Mouse (Mus musculus) heart, embryonic 14.5 days (tissue): ENCODE results near the gene Trim27. TPM values are rescaled to one million over a fixed set of nuclear protein-coding genes. Genes with fewer than 3 reads are reported as not detected.
A peak's percentile ranks its signal among the peaks of the same experiment; 100 is the strongest.

ENCODE experiments used
- ATAC-seq: fragments of 200-750 bp; cut with Nextera tagmentation; 2 replicates; pipeline ENCODE4 v1.8.0; 2017; ENCODE audit warnings: low read depth, moderate TSS enrichment; ENCODE audit not compliant: insufficient number of reproducible peaks, insufficient read depth, low FRiP score
- H3K27ac ChIP-seq, 2 experiments: fragments of 200-500 bp in 1 of 2; fragments of 300-500 bp in 1 of 2; sonication (generic) in 1 of 2; replicated peaks in 1 of 2; 2 replicates each; pipeline ENCODE4 v1.5.1; 2012 to 2014; ENCODE audit warnings: low read depth in 2 of 2, low read length in 2 of 2, control low read depth in 1 of 2, mild to moderate bottlenecking in 1 of 2, mixed read lengths in 1 of 2; ENCODE audit not compliant: control insufficient read depth in 1 of 2, insufficient read depth in 1 of 2
- H3K27me3 ChIP-seq: fragments of 300-500 bp; sonication (generic); 2 replicates; pipeline ENCODE4 v1.6.1; 2014; ENCODE audit warnings: mild to moderate bottlenecking, low read length, control low read depth; ENCODE audit not compliant: control insufficient read depth, insufficient read depth
- H3K36me3 ChIP-seq: fragments of 300-500 bp; sonication (generic); 2 replicates; pipeline ENCODE4 v1.6.1; 2014; ENCODE audit warnings: mild to moderate bottlenecking, control low read depth, low read length, mixed read lengths; ENCODE audit not compliant: control insufficient read depth, insufficient read depth
- H3K4me1 ChIP-seq, 2 experiments: fragments of 200-500 bp in 1 of 2; fragments of 300-500 bp in 1 of 2; sonication (generic) in 1 of 2; 2 replicates each; pipeline ENCODE4 v1.6.1; 2012 to 2014; ENCODE audit warnings: low read length in 2 of 2, control low read depth in 1 of 2, mixed read lengths in 1 of 2; ENCODE audit not compliant: control insufficient read depth in 2 of 2, insufficient read depth in 2 of 2
- H3K4me2 ChIP-seq: fragments of 300-500 bp; sonication (generic); 2 replicates; pipeline ENCODE4 v1.6.1; 2014; ENCODE audit warnings: mild to moderate bottlenecking, low read length
- H3K4me3 ChIP-seq, 2 experiments: fragments of 200-500 bp in 1 of 2; fragments of 300-500 bp in 1 of 2; sonication (generic) in 1 of 2; 2 replicates each; pipeline ENCODE4 v1.5.1; 2012 to 2014; ENCODE audit warnings: low read length in 2 of 2, mild to moderate bottlenecking in 2 of 2, control low read depth in 1 of 2, low read depth in 1 of 2, moderate library complexity in 1 of 2; ENCODE audit not compliant: control insufficient read depth in 1 of 2, insufficient read depth in 1 of 2
- H3K9ac ChIP-seq: fragments of 300-500 bp; sonication (generic); 2 replicates; pipeline ENCODE4 v1.6.1; 2014; ENCODE audit warnings: mild to moderate bottlenecking, low read length
- H3K9me3 ChIP-seq: fragments of 300-500 bp; sonication (generic); 2 replicates; pipeline ENCODE4 v1.6.1; 2016; ENCODE audit warnings: low read length, control low read depth; ENCODE audit not compliant: control insufficient read depth
- WGBS: fragments of 180-500 bp; shearing (Covaris S2); extraction: QIAGEN DNeasy Blood & Tissue Kit; methylation state at CpG from one replicate; pipeline ENCODE4 v1.1.7; 2014; 5-methylcytosine and 5-hydroxymethylcytosine counted together
- polyA plus RNA-seq: library from polyadenylated mRNA; unstranded; fragments of >200 nt; fragmentation: Nextera tagmentation; extraction: Ambion mirVana; gene quantifications from 2 replicates; pipeline ENCODE4 v1.2.1, GENCODE M21; 2014

Gene Trim27
- polyA plus RNA-seq, 1 experiment from 2014 or later = 80.1 TPM

DNA sequence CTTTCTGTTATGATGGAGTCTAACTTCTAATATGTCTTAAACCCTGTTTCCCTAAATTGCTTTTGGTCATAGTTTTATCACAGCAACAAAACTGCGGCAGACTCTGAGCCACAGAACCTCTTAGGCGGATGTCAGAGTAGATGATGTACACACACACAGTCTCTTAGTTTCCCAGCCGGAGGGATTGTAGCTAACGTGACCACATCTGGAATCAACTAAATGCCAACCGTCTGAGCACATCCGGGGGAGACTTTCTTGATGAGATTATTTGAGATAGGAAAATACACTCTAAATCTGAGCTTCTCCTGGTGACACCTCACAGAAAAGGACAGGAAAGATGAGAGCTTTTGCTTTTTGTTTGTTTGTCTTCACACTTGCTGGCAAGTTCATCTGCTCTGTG, 57.9 kb downstream of the Trim27 start:
- ATAC-seq = no peak
- H3K36me3 ChIP-seq = no peaks in the 10 kb centered on the region
- H3K4me3 ChIP-seq = no peak overlapping the region
- no peaks in the 10 kb centered on the region for H3K4me1 ChIP-seq
- 62% methylated on average over 6 of the region's 6 CpGs for WGBS
- H3K9ac ChIP-seq = no peak overlapping the region
- H3K9me3 ChIP-seq = no peaks in the 10 kb centered on the region
- H3K27me3 ChIP-seq = no peaks in the 10 kb centered on the region
- no peak overlapping the region for H3K27ac ChIP-seq
- no peak overlapping the region for H3K4me2 ChIP-seq

DNA sequence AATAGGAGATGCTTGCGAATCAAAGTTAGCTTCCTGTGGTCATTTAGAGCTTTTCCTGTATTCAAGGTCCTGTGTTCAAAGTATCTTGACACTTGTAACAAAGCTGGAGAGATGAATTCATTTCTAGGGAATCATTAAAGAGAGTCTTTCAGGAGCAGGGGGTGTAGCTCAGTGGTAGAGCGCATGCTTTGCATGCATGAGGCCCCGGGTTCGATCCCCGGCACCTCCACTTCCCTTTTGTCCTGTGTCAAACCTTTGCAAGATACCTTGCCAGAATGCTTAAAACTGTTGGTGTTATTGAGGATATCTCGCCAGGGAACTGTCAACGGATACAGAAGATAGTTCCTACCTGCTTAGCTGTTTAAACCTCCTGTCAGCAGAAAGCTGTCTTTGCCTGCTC, 61.5 kb downstream of the Trim27 start:
- Histone ChIP-seq H3K36me3 (no peaks in the 10 kb centered on the region), H3K4me3 (no peak overlapping the region)
- ATAC-seq = no peak

DNA sequence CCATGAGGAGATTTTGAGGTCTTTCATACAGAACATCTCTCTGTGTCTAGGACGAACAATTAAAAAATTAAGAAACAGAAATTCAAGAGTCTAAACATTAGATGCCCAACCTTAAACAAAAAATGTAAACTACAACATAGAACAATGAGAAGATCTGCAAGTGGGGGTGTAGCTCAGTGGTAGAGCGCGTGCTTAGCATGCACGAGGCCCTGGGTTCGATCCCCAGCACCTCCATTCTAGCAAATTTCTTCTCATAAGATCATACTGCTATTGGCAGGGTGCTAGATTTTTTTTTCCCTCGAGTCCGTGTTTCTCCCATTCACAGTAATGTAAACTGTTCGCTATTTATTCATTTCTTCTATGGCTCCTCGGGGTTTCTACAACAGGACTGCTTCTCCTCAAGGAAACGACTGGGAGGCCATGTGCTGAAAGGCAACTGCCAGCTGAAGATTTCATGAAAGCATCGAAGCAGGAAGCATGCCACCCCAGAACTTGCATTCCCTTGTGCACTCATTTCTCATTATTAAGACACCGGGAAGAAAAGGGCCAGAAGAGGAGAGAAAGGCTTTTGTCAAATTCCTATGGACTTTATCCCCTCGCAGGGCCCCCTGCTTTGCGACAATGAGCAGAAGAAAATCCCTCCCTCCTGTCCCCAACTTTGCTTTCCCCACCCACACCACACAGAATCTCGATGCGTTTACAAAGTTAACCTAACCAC, 63.3 kb downstream of the Trim27 start:
- H3K4me2 ChIP-seq = peak overlapping the region; percentile 60
- no peak overlapping the region for H3K27ac ChIP-seq
- H3K4me3 ChIP-seq = peak overlapping the region; percentile 31 to 34
- H3K9ac ChIP-seq = peak overlapping the region; percentile 45; the same call in 1 of the 2 replicates
- WGBS = 7% methylated on average over 16 of the region's 16 CpGs
- H3K9me3 ChIP-seq = no peaks in the 10 kb centered on the region
- H3K4me1 ChIP-seq = peaks cover 5% of the 10 kb centered on the region in 2 experiments
- 0 out of 2 replicates have a peak, but pooled peaks cover 6% of the 10 kb centered on the region for H3K27me3 ChIP-seq
- no peak for ATAC-seq
- H3K36me3 ChIP-seq = no peaks in the 10 kb centered on the region

More for the DNA sequence above, 61.5 kb downstream of the Trim27 start:
- Histone ChIP-seq H3K4me2 (no peak overlapping the region), H3K27me3 (0 out of 2 replicates have a peak, but pooled peaks cover 6% of the 10 kb centered on the region), H3K4me1 (peaks cover 5% of the 10 kb centered on the region in 2 experiments), H3K27ac (no peak overlapping the region), H3K9ac (no peak overlapping the region), H3K9me3 (no peaks in the 10 kb centered on the region)
- 16% methylated on average over 7 of the region's 7 CpGs for WGBS

DNA sequence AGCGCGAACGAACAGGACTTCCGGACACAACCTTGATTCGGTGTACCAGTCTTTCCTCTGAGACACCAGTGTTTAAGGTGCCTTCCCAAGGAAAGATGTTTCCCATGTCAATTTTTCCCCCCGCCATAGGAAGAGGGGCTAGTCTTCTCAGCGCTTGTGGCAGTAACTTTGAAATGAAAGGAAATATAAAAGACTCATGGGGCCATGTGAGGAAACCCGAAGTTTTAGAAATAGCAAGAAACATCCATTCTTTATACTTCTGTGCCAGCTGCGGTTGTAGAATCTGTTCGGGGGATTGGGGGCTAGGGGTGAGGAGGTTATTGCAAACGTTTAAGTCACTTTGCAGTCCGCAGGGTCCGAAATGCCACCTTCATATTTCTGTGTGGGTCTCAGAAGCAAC, 64.0 kb downstream of the Trim27 start:
- Histone ChIP-seq H3K9me3 (no peaks in the 10 kb centered on the region), H3K27me3 (0 out of 2 replicates have a peak, but pooled peaks cover 6% of the 10 kb centered on the region), H3K4me3 (peak overlapping the region; percentile 31 to 34), H3K9ac (peak overlapping the region; percentile 45; the same call in 1 of the 2 replicates), H3K36me3 (no peaks in the 10 kb centered on the region), H3K27ac (no peak overlapping the region), H3K4me1 (peaks cover 5% of the 10 kb centered on the region in 2 experiments), H3K4me2 (peak overlapping the region; percentile 60)
- no peak for ATAC-seq
- 20% methylated on average over 13 of the region's 13 CpGs for WGBS

DNA sequence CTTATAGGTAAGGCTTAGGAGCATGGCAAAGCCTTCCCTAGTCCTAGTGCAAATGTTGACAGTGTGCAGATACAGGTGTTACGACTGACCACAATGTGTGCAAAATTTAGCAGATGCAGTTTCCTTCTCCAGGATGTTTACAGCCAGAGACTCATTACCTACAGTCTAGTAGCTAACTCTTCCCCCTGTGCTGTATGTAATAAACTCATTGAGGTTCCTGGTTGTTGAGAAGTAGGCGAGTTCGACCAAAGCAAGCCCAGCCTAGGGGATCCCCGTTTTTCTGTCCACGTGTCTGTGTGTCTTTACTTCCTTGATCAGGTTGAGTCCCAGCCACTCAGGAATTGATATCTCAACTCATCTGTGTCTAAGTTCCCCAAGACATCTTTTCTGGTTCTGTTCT, 64.8 kb downstream of the Trim27 start:
- H3K9me3 ChIP-seq = no peaks in the 10 kb centered on the region
- H3K27ac ChIP-seq = no peak overlapping the region
- H3K4me1 ChIP-seq = peaks cover 5% of the 10 kb centered on the region in 2 experiments
- no peak for ATAC-seq
- no peak overlapping the region for H3K4me2 ChIP-seq
- no peak overlapping the region for H3K9ac ChIP-seq
- 76% methylated on average over 5 of the region's 5 CpGs for WGBS
- no peaks in the 10 kb centered on the region for H3K36me3 ChIP-seq
- H3K4me3 ChIP-seq = no peak overlapping the region
- H3K27me3 ChIP-seq = 0 out of 2 replicates have a peak, but pooled peaks cover 6% of the 10 kb centered on the region

Other genes with a start within 250 kb of the Trim27 start
- not detected in 2 replicates for gene Olfr1370, start 104.5 kb upstream of the Trim27 start, polyA plus RNA-seq
- not detected in 2 replicates for gene Olfr1369-ps1, start 68.0 kb upstream of the Trim27 start, polyA plus RNA-seq
- not detected in 2 replicates for gene Olfr263, start 49.8 kb upstream of the Trim27 start, polyA plus RNA-seq
- not detected in 2 replicates for gene Olfr1368, start 33.6 kb upstream of the Trim27 start, polyA plus RNA-seq
- gene Gpx5, start 113.3 kb downstream of the Trim27 start, polyA plus RNA-seq = not detected in 2 replicates
- not detected in 2 replicates for gene Gpx6, start 132.7 kb downstream of the Trim27 start, polyA plus RNA-seq
- not detected in 2 replicates for gene Olfr1367, start 167.5 kb downstream of the Trim27 start, polyA plus RNA-seq
- 6.9 and 8.1 TPM in 2 replicates for gene Zscan12, start 183.4 kb downstream of the Trim27 start, polyA plus RNA-seq
- 67.1 and 67.3 TPM in 2 replicates for gene Zkscan3, start 223.3 kb downstream of the Trim27 start, polyA plus RNA-seq